Mouse (Mus musculus) neural tube, embryonic 13.5 days (tissue): ENCODE data around the gene Prr5. TPM values are rescaled to one million over a fixed set of nuclear protein-coding genes. Genes with fewer than 3 reads are reported as not detected.
"Not testable (repeated sequence)": the region's sequence is repeated elsewhere in the genome, so short reads cannot be mapped to it uniquely, and the experiment has no call there.

ENCODE experiments used
- ATAC-seq: fragments of 200-750 bp; cut with Nextera tagmentation; 2 replicates; pipeline ENCODE4 v1.8.0; 2017; ENCODE audit warnings: low read depth, mild to moderate bottlenecking, moderate TSS enrichment, moderate library complexity
- H3K27ac ChIP-seq: fragments of 300-500 bp; sonication (generic); replicated peaks from 2 replicates; pipeline ENCODE4 v1.5.1; 2015; ENCODE audit warnings: moderate library complexity, mild to moderate bottlenecking, inconsistent platforms
- H3K27me3 ChIP-seq: fragments of 300-500 bp; sonication (generic); 2 replicates; pipeline ENCODE4 v1.6.1; 2015; ENCODE audit warnings: mild to moderate bottlenecking, inconsistent platforms
- H3K36me3 ChIP-seq: fragments of 300-500 bp; sonication (generic); 2 replicates; pipeline ENCODE4 v1.6.1; 2015; ENCODE audit warnings: mild to moderate bottlenecking, inconsistent platforms
- H3K4me1 ChIP-seq: fragments of 300-500 bp; sonication (generic); replicated peaks from 2 replicates; pipeline ENCODE4 v1.6.1; 2015; ENCODE audit warnings: inconsistent platforms
- H3K4me2 ChIP-seq: fragments of 300-500 bp; sonication (generic); 2 replicates; pipeline ENCODE4 v1.6.1; 2015; ENCODE audit warnings: inconsistent platforms, mild to moderate bottlenecking, moderate library complexity
- H3K4me3 ChIP-seq: fragments of 300-500 bp; sonication (generic); 2 replicates; pipeline ENCODE4 v1.5.1; 2015; ENCODE audit warnings: mild to moderate bottlenecking, inconsistent platforms
- H3K9ac ChIP-seq: fragments of 300-500 bp; sonication (generic); 2 replicates; pipeline ENCODE4 v1.6.1; 2015; ENCODE audit warnings: moderate library complexity, mild to moderate bottlenecking, inconsistent platforms
- H3K9me3 ChIP-seq: fragments of 300-500 bp; sonication (generic); 2 replicates; pipeline ENCODE4 v1.6.1; 2016; ENCODE audit warnings: inconsistent platforms
- WGBS: fragments of 180-500 bp; shearing (Covaris S2); methylation state at CpG from one replicate; pipeline ENCODE4 v1.1.7; 2015; 5-methylcytosine and 5-hydroxymethylcytosine counted together
- polyA plus RNA-seq: library from polyadenylated mRNA; unstranded; fragments of >200 nt; fragmentation: Nextera tagmentation; extraction: Ambion mirVana; gene quantifications from 2 replicates; pipeline ENCODE4 v1.2.1, GENCODE M21; 2015

The Prr5 gene
- polyA plus RNA-seq, 1 experiment from 2014 or later, result 24.2 TPM

DNA sequence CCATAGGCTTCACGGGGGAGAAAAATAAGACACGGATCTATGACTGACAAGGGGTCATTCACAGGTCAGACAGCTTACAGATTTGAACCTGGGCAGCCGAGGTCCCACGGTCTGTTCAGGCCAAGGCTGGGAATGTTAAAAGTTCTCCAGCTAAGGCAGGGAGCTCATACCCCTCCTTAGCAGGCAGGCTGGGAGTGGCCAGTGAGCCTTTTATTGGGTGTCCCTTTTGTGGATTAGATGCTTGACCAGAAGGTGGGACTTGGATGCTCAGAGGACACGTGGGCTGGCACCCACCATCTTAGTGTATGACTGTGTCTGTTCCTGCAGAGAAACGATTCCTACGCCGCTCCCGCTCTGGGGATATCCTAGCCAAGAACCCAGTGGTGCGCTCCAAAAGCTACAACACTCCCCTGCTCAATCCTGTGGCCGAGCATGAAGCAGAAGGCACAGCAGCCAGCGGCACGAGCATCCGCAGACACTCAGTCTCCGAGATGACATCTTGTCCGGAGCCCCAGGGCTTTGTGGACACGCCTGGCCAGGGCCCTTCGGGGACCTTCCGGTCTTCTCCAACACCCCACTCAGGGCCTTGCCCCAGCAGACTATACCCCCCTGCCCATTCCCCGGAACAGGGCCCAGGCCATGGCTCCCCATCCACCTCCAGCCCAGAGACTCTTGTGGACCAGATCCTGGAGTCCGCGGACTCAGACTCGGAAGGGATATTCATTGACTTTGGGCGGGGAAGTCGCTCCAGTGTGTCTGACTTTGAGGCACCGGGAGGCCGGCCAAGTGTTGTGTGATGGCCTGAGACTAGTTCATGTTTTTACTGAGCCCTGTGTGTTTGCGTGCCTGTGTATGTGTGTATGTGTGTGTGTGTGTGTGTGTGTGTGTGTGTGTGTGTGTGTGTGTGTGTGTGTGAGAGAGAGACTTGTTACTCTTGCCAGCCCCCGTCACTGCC, 33.2 kb downstream of the Prr5 start:
- 90% methylated on average over 28 of the region's 29 CpGs for WGBS
- Histone ChIP-seq H3K27me3 (no peaks in the 10 kb centered on the region), H3K36me3 (0 out of 2 replicates have a peak, but pooled peaks cover 12% of the 10 kb centered on the region), H3K9me3 (no peaks in the 10 kb centered on the region), H3K4me3 (no peak overlapping the region), H3K4me2 (no peak overlapping the region), H3K9ac (no peak overlapping the region), H3K4me1 (peaks cover 5% of the 10 kb centered on the region; the same call in 1 of the 2 replicates), H3K27ac (no peak overlapping the region)
- no peak for ATAC-seq

DNA sequence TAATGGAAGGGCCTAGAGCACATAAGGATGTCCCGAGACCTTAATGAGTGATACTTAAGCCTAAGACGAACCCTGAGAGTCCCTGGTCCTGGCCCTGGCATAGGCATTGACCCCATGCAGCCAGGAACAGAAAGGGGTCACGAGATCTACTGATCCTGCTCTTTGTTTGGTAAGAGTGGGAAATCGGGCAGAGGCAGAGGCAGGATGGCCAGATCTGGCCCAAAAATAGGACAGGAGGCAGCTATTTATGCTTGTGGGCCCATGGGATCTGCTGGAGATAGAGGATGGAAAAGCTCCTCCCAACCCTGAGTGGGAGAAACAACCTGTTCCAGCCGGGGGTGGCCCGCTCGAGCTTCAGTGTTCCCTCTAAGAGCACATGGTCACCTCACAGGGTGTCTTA, 34.6 kb downstream of the Prr5 start:
- no peaks in the 10 kb centered on the region for H3K27me3 ChIP-seq
- H3K9ac ChIP-seq, result no peak overlapping the region
- H3K9me3 ChIP-seq, result no peaks in the 10 kb centered on the region
- H3K27ac ChIP-seq, result no peak overlapping the region
- H3K4me2 ChIP-seq, result no peak overlapping the region
- H3K36me3 ChIP-seq, result 0 out of 2 replicates have a peak, but pooled peaks cover 12% of the 10 kb centered on the region
- no peaks in the 10 kb centered on the region for H3K4me1 ChIP-seq
- no peak for ATAC-seq
- 81% methylated on average over 7 of the region's 7 CpGs for WGBS
- no peak overlapping the region for H3K4me3 ChIP-seq

DNA sequence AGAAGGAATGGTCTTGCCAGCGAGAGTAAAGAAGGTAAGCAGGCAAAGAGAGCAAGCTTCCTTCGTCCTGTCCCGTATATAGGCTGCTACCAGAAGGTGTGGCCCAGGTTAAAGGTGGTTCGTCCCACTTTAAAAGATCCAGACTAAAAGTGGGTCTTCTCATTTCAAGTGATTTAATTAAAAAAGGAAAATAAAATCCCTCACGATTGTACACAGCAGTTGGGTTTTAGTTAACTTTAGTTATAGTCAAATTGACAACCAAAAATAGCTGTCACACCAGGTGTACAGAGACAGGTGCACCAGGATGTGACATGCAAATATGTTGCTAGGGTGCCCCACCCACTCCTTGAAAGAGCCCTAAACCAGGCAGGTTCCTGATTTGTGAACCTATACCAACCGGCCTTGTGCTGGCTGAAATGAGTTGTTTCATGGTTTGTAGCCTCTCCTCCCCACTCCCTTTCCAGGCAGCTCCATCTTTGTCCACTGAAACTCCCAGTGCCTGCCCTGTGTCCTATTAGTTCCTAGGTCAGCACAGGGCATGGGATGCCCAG, 36.0 kb downstream of the Prr5 start:
- no peaks in the 10 kb centered on the region for H3K9me3 ChIP-seq
- H3K27ac ChIP-seq, result no peak overlapping the region
- H3K4me1 ChIP-seq, result no peaks in the 10 kb centered on the region
- H3K4me2 ChIP-seq, result no peak overlapping the region
- WGBS, result 88% methylated on average over 6 of the region's 6 CpGs
- no peaks in the 10 kb centered on the region for H3K36me3 ChIP-seq
- no peak for ATAC-seq
- H3K4me3 ChIP-seq, result no peak overlapping the region
- no peaks in the 10 kb centered on the region for H3K27me3 ChIP-seq
- H3K9ac ChIP-seq, result no peak overlapping the region

GRCm38 (mm10) chr15:84706983-84707619, 37.7 kb downstream of the Prr5 start:
- Histone ChIP-seq H3K27ac (no peak overlapping the region), H3K27me3 (peaks cover 10% of the 10 kb centered on the region; the same call in 1 of the 2 replicates), H3K9ac (no peak overlapping the region), H3K36me3 (no peaks in the 10 kb centered on the region), H3K9me3 (no peaks in the 10 kb centered on the region), H3K4me2 (no peak overlapping the region), H3K4me3 (no peak overlapping the region), H3K4me1 (no peaks in the 10 kb centered on the region)
- ATAC-seq, result no peak
- 75% methylated on average over 6 of the region's 6 CpGs for WGBS

DNA sequence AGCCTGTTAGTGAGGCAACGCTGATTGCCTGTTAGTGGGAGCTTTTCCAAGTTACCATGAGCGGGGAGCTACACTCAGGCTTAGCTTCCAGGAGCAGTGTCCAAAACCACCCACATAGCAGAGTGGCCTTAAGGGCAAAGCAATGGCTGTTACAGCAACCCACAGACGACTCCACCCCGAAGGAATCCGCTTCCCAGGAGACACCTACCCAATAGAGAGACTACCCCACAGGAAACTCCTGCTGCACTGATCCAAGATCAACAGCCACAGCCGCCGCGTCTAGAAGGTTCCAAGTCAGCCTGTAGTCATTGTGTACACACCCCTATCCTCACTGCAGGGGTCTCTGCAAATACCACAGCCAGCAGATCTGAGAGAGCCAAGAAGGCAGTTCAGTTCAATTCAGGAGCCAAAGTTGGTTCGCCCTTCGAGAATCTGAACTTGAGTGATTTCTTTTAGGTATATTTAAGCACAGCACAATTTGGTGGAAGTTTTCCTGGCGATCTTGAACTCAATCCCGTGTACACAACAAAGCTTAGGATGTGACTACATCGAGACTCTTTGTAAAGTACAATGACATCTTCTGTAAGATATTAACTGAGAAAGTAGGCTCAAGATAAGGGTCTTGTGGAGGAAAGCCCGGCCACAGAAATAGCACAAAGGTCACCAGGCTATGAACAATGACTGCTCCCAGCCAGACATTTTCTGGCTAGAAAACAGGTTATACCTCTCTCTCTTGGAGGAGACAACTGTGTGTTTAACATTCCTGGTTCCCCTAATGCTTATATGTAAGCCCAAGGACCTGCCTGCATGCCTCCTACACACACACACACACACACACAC, 43.4 kb downstream of the Prr5 start:
- H3K27me3 ChIP-seq, result peaks cover 10% of the 10 kb centered on the region; the same call in 1 of the 2 replicates
- peaks cover 13% of the 10 kb centered on the region for H3K4me1 ChIP-seq
- H3K4me2 ChIP-seq, result no peak overlapping the region
- H3K4me3 ChIP-seq, result no peak overlapping the region
- no peak for ATAC-seq
- no peak overlapping the region for H3K27ac ChIP-seq
- no peaks in the 10 kb centered on the region for H3K36me3 ChIP-seq
- H3K9ac ChIP-seq, result no peak overlapping the region
- 73% methylated on average over 14 of the region's 14 CpGs for WGBS
- H3K9me3 ChIP-seq, result no peaks in the 10 kb centered on the region

DNA sequence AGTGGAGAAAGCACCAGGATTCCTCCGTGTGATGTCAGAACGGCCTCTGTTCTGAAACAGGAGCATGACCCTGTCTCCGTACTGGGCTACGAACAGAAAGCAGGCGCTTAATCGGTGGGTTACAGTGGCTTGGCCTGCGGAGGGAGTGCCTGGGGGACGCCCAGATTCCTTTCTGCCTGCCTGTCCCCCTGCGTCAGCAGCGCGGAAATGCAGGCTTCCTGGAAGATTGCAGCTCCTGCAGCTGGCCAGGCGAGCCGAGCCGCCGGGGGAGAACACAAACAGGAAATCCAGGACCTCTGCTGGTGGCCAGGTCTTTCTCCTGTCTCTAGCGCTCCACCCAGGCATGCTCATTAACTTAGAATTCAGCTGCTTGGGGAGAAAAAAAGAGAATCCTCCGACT, 45.3 kb downstream of the Prr5 start:
- Histone ChIP-seq H3K4me1 (peaks cover 16% of the 10 kb centered on the region), H3K27me3 (peaks cover 25% of the 10 kb centered on the region), H3K27ac (peak overlapping the region; percentile 86), H3K36me3 (no peaks in the 10 kb centered on the region), H3K9me3 (no peaks in the 10 kb centered on the region), H3K4me3 (0 out of 2 replicates have a peak overlapping the region, but pooled peaks have one; percentile 13), H3K4me2 (peak overlapping the region; percentile 48), H3K9ac (peak overlapping the region; percentile 59; the same call in 1 of the 2 replicates)
- peak; percentile 80 for ATAC-seq
- WGBS, result under 1% methylated on average over 17 of the region's 17 CpGs

- Histone ChIP-seq H3K27ac (peak overlapping the region; percentile 86), H3K4me2 (peak overlapping the region; percentile 48), H3K27me3 (peaks cover 29% of the 10 kb centered on the region), H3K9ac (peak overlapping the region; percentile 59; the same call in 1 of the 2 replicates), H3K4me1 (peaks cover 20% of the 10 kb centered on the region), H3K36me3 (no peaks in the 10 kb centered on the region), H3K4me3 (0 out of 2 replicates have a peak overlapping the region, but pooled peaks have one; percentile 13), H3K9me3 (no peaks in the 10 kb centered on the region)
- 36% methylated on average over 11 of the region's 11 CpGs for WGBS
- no peak for ATAC-seq
Observed at GRCm38 (mm10) chr15:84715132-84715531, 45.7 kb downstream of the Prr5 start.

- ATAC-seq, H3K27ac ChIP-seq, H3K36me3 ChIP-seq, H3K9me3 ChIP-seq, H3K4me3 ChIP-seq, H3K4me2 ChIP-seq, H3K9ac ChIP-seq: not testable (repeated sequence)
- H3K4me1 ChIP-seq, result peaks cover 27% of the 10 kb centered on the region
- WGBS, result 70% methylated on average over 6 of the region's 6 CpGs
- H3K27me3 ChIP-seq, result peaks cover 38% of the 10 kb centered on the region
Observed at GRCm38 (mm10) chr15:84717570-84718270, 48.3 kb downstream of the Prr5 start.

DNA sequence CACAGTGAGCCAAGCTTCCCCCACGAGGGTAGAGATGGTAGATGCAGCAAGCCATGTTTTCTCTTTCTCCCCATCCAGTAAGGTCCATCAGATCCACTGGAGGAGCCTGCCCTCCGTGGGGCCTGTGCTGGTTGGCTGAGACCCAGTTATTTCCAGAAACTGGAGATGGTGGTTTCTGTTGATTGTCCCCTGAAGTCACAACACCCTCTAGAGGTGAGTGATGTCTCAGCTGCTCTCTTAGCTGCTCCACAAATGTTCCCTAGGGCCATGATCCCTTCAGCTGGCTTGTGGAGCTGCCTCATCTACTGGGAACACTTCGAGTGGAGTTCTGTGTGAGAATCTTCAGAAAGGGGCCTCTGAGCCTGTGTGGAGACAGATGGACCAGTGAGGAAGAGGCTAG, 49.4 kb downstream of the Prr5 start:
- Histone ChIP-seq H3K9ac (no peak overlapping the region), H3K4me2 (no peak overlapping the region), H3K36me3 (no peaks in the 10 kb centered on the region), H3K27me3 (peaks cover 38% of the 10 kb centered on the region), H3K4me3 (no peak overlapping the region), H3K27ac (no peak overlapping the region), H3K9me3 (no peaks in the 10 kb centered on the region), H3K4me1 (peaks cover 27% of the 10 kb centered on the region)
- no peak for ATAC-seq
- 63% methylated on average over 3 of the region's 3 CpGs for WGBS

- no peak within 1 kb of the TSS for H3K27ac ChIP-seq
- no peak for ATAC-seq
- H3K36me3 ChIP-seq, result no peaks in the 10 kb centered on the region
- 3% methylated on average over 22 of the region's 24 CpGs for WGBS
- H3K9ac ChIP-seq, result peak within 1 kb of the TSS; percentile 43; the same call in 1 of the 2 replicates
- peaks cover 38% of the 10 kb centered on the region for H3K27me3 ChIP-seq
- peak within 1 kb of the TSS; percentile 10 for H3K4me3 ChIP-seq
- peak within 1 kb of the TSS; percentile 46 for H3K4me2 ChIP-seq
- no peaks in the 10 kb centered on the region for H3K9me3 ChIP-seq
- H3K4me1 ChIP-seq, result peaks cover 19% of the 10 kb centered on the region
Observed at GRCm38 (mm10) chr15:84719791-84720190, 50.4 kb downstream of the Prr5 start, which contains the start of gene Arhgap8. Gene Arhgap8 (plus strand): TSS chr15:84720052.
